Mouse (Mus musculus): Measurements from ENCODE around the gene Inhba.

The Inhba gene

GRCm38 (mm10) chr13:16011372-16012242, at the start of gene Inhba:
Gene Inhba, plus strand, starts transcription at chr13:16011851.
- DNase-seq, result peak; percentile 59

- no peak for DNase-seq
Observed at GRCm38 (mm10) chr13:15976584-15976983, 35.1 kb upstream of the Inhba start.

- peak; percentile 10 for DNase-seq
Observed at GRCm38 (mm10) chr13:15979551-15979950, 32.1 kb upstream of the Inhba start.

- DNase-seq, result no peak
Observed at GRCm38 (mm10) chr13:15982041-15982440, 29.6 kb upstream of the Inhba start.

- no peak for DNase-seq
Observed at GRCm38 (mm10) chr13:15985761-15986160, 25.9 kb upstream of the Inhba start.

GRCm38 (mm10) chr13:15986172-15986571, 25.5 kb upstream of the Inhba start:
- no peak for DNase-seq

GRCm38 (mm10) chr13:15995314-15995713, 16.3 kb upstream of the Inhba start:
- no peak for DNase-seq

- DNase-seq, result peak; percentile 44
Observed at GRCm38 (mm10) chr13:16005517-16005916, 6.1 kb upstream of the Inhba start.

- DNase-seq, result no peak
Observed at GRCm38 (mm10) chr13:16007748-16008147, 3.9 kb upstream of the Inhba start.

- DNase-seq, result no peak
Observed at GRCm38 (mm10) chr13:16008348-16008747, 3.3 kb upstream of the Inhba start.

- DNase-seq, result no peak
Observed at GRCm38 (mm10) chr13:16009766-16010465, 1.7 kb upstream of the Inhba start.

- no peak for DNase-seq
Observed at GRCm38 (mm10) chr13:16010586-16010985, 1.1 kb upstream of the Inhba start.

- DNase-seq, result peak; percentile 72
Observed at GRCm38 (mm10) chr13:16012243-16012887, 714 bp downstream of the Inhba start.

GRCm38 (mm10) chr13:16014166-16014565, 2.5 kb downstream of the Inhba start:
- no peak for DNase-seq

- no peak for DNase-seq
Observed at GRCm38 (mm10) chr13:16016506-16016905, 4.9 kb downstream of the Inhba start.

GRCm38 (mm10) chr13:16017338-16017737, 5.7 kb downstream of the Inhba start:
- no peak for DNase-seq

- no peak for DNase-seq
Observed at GRCm38 (mm10) chr13:16017777-16018176, 6.1 kb downstream of the Inhba start.

- DNase-seq, result no peak
Observed at GRCm38 (mm10) chr13:16018807-16019510, 7.3 kb downstream of the Inhba start.

GRCm38 (mm10) chr13:16020659-16021058, 9.0 kb downstream of the Inhba start:
- DNase-seq, result peak; percentile 47

- DNase-seq, result no peak
Observed at GRCm38 (mm10) chr13:16021181-16021580, 9.5 kb downstream of the Inhba start.

GRCm38 (mm10) chr13:16021849-16022248, 10.2 kb downstream of the Inhba start:
- no peak for DNase-seq

- peak; percentile 32 for DNase-seq
Observed at GRCm38 (mm10) chr13:16022536-16022935, 10.9 kb downstream of the Inhba start.

Measured in right cerebral cortex, postnatal 25 days (tissue).